Mouse (Mus musculus) thymus, postnatal 36 days (tissue): Measurements from ENCODE around the gene Vwa5b2.

Experiments
- DNase-seq, 2 experiments: peaks; one replicate each; pipeline ENCODE4 v3.0.0; 2022; ENCODE audit warnings: mixed read lengths in 2 of 2

Gene Vwa5b2

DNA sequence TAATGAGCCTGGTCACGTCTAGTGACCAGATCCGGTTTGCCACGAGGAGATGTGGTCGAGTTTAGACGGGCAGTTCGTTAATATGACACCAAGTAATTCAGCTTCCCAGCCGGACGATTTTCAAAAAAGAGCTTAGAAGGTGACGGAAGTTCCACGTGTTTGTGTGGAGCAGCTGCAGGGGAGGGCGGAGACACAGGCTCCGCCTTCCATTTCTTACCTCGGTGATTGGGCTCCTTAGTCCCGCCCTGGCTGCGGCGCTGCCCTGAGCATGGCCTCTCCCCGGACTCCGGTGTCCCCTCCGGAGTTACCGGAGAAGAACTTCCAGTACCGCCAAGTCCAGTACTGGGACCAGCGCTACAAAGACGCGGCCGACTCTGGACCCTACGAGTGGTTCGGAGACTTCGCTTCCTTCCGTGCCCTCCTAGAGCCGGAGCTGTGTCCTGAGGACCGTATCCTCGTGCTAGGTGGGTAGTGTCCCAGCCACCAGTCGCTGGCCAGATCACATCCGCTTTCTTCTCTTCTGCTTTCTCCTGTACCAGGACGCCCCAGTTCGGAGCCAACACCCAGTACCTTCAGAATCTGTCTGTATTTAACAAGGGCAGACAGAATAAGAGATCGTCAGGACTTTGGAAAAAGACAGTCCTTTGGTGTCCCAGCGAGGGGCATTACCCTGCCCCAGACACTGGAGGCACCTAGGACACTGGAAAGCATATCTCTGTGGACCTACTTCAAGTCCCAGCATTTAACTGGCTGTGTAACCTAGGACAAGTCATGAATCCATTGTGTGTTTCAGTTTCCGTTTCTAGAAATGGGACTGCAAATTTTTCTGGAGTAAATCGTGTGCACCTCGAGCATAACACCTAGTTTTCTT lies 22.3 kb downstream of the Vwa5b2 start, which contains the start of the genes Eef1akmt4, Gm49333 and Alg3:
Gene Eef1akmt4, plus strand, starts transcription at position 237 of the 871 bp plus-strand sequence.
Gene Gm49333, plus strand, starts transcription at position 254 of the 871 bp plus-strand sequence.
Gene Alg3, minus strand, starts transcription at position 379 of the 871 bp plus-strand sequence.
- DNase-seq, result peak; percentile 79 to 88

DNA sequence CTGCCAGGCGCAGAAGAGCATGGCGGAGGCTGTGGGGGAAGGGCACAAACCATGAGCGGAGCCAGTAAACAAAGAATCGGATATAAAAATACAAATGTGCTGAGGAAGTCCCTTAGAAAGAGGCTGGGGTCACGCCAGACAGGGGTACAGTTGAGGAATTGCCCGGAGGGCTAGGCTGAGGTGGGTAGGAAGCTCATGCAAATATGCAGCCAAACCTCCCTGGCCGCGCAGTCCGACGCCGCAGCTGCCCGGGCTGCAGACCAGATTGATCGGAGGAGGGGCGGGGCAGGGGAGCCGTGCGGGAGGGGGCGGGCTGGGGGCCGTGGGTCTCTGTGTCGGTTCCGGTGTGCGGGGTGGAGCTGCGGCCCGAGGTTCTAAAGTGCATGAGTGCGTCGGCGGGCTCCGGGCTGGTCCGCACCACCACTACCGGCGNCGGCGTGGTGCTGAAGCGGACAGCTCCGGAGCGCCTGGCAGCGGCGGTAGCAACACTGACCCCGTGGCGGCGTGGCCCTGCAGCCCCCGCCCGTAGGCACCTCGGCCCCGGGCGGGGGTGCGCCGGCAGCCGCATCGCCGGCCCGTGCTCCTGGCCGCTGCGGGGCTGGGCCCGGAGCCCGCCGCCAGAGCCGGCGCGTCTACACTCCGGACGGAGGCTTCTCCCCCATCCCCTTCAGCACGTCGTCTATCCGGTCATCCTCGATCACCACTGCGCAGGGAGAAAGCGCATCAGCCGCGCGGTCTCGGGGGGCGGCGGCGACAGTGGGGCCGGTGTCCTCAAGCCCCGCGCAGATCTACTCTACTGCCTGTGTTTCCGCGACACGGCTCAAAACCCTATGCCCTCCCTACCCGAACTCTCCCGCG lies 30.5 kb downstream of the Vwa5b2 start:
- no peak for DNase-seq

DNA sequence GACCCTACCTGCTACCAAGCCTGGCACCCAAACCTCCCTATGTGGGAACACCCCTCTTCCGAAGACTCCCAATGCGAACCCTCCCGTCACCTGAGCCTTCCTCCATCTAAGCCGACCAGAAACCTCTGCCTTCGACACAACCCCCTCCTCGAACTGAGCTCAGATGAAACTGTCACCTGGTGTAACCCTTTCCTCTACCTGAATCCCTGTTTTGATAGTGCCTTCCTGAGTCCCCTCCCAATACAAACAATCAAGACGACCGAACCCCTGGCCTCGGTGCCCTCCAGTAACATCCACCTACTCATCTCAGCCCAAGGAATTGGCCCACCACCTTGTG lies 31.1 kb downstream of the Vwa5b2 start:
- DNase-seq, result no peak

DNA sequence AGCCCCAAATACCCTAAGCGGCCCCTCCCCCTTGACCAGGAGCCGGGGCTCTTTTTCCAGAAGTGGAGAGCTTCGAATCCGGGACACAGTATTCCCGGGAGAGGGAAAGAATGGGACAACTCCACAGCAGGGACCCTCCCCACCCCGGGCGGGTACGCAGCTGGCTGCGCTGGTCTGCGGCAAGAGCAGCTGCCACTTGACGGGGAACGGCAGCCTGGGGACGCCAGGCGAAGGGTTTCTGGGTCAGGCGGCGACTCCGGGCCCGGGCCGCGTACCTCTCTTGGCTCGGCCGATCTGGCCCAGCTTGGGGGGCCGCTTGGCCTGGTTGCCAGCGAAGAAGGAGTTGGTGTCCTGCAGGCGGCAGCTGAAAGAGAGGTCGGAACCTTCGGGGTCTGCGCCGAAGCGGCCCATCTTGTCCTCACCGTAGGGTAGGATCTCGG lies 31.5 kb downstream of the Vwa5b2 start:
- DNase-seq, result peak; percentile 17 to 26

DNA sequence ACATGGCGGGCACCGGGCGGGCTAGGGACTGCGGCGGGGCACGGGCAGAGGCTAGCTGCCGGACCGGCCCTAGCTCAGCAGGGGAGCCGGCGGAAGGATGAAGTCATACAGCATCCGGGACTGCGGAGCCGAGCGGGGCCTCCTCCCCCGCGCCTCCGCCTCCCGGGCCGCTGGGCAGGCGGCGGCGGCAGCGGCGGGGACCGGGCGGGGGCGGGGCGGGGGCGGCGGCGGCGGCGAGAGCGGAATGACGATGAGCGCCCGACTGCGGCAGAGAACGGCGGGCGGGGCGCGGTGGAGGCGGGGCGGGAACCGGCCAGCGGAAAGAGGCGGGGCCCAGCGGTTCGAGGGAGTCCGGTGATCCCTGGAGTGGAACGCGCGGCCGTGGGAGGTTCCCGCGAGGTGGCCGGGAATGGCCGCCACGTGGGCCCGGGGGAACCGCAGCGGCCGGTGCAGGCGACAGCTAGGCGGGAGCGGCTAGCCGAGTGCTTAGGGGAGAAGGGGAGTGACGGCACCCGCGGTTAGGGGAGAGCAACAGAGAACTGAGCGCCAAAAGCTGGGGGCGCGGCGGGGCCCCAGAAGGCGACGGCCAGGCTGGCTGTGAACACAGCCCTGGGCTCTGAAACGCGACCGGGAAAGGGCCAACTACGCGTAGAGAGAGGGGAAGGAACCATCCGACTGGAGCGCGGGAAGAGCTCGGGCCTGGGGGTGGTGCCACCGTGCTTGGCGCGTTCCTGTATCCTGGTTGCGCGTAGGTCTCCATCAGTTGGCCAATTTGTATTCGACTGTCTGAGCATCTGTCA lies 32.1 kb downstream of the Vwa5b2 start, which contains the start of gene Camk2n2:
Gene Camk2n2, minus strand, starts transcription at position 97 of the 800 bp plus-strand sequence.
- DNase-seq, result peak; percentile 47 to 57

DNA sequence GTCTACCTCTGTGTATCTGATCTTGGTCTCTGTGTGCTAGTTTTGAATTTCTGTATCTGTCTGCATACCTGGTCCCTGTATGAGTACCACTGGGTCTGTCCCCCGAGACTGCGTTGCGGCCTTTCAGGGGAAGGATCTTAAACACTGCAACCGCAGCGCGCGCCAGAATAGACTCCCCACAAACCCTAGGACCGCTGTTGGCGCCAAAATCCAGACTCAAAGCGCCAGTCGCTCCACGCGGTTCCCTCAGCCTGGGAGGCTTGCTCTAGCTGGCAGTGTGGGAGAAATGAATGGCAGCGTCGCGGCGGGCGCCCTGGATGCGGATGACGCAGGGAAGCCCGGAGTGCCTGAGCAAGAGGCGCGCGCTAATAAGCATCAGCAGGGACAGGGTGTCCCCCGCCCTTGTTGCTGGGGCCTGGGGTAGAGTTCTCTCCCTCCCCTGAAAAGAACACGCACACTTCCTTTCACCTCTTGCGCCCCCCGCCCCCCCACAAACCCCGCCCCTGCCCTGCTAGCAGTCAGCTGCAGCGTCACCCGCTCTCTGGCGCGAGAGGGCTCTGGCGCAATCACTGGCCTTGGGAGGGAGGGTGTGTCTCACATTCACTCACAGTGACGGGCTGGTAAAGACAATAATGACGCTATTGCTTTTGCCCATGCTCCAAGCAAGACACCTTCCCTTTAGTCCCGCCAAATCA lies 32.9 kb downstream of the Vwa5b2 start:
- DNase-seq, result peak; percentile 18 to 38

DNA sequence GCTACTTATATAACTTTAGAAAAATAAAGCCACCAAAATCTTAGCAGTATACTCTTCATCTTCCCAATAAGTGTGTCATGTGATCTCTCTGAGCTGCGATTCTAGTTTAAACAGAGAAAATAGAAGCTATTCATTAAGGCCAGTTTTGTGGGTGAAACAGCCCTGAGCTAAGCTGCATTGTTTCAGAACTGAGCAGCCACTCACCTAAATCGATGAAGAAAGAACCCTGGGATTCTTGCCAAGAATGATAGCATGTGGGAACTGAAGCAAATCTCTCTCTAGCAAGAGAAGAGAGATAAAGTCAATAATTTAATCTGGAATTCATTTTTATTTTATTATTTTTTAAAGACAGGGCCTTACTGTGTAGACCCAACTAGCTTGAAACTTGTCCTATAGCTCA lies 33.9 kb downstream of the Vwa5b2 start:
- DNase-seq, result no peak

DNA sequence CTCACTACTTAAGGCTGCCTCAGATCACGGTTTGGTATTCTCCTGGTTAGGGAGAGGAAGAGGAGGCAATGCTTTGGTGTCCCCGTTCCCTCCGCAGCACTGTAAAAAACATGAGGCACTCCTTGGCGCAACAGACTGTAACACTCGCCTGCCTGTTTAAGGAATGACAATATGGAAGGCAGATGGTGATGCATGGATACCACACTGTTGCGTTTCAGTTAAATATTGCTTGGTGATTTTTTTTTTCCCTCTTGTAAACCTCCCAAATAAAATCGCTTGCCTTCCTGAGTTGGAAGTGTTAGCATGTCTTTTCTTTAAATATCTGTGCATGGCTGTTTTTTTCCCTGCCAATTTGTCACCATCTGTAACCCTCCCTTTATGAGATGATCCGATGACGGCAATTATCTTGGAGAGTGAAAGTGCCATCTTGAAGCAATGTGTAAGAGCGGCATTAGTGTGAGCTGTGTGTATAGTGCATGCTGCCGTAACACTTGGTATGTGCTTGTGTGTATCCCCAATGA lies 39.7 kb downstream of the Vwa5b2 start:
- DNase-seq, result no peak

DNA sequence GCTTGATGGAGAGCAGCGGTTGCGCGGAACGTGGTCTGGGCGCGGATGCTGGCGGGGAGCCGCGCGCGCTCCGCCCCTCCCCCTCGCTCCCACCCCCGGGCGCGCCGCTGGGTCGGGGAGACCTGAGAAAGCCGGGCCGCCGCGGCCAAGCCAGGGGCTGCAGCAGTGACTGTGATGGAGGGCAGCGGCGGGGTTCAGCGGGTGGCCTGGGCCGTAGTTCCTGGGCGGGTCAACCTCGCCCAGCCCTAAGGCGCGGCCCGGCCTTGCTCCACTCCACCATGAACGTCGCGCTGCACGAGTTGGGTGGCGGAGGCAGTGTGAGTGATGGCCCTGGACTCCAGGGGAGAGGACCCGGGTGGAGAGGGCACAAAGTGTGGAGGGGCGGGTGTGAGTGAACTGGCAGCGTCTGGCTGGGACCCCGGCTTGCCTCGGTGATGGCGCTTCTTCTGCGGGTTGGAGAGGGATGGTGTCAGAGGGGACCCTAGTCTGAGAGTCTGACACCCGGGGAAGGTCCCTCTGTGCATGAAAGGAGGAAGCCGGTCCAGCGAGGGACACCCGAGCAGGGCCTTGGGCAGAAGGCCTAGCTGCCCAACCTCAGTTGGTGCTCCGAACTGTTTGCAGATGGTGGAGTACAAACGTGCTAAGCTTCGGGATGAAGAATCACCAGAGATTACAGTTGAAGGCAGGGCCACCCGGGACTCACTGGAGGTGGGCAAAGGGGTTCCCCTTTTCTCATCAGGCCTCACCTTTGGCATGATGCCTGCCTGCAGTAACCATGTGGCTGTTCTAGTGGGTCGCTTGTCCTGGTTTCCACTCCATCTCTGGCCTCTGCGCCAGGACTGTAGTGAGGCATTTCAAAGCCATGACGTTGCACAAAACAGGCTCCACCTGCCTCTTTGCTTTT lies 40.7 kb downstream of the Vwa5b2 start, which contains the start of gene Ece2:
Gene Ece2, plus strand, starts transcription at position 98 of the 904 bp plus-strand sequence.
- peak in 1 of 2 experiments; percentile 24 for DNase-seq

DNA sequence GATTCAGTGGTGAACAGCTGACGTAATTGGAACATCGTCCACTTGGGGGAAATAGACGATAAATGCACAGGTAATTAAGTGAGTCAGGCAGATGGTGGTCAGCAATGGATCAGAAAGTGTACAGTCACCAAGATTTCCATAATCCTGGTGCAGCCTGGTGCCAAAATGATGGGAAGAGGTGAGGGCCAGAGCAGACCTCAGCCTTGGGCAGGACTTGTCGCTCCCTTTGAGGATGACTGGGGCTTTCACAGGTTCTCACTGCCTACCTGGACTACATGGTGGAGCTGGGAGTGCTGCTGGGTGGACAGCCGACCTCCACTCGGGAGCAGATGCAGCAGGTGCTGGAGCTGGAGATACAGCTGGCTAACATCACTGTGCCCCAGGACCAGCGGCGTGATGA lies 48.1 kb downstream of the Vwa5b2 start:
- no peak for DNase-seq

DNA sequence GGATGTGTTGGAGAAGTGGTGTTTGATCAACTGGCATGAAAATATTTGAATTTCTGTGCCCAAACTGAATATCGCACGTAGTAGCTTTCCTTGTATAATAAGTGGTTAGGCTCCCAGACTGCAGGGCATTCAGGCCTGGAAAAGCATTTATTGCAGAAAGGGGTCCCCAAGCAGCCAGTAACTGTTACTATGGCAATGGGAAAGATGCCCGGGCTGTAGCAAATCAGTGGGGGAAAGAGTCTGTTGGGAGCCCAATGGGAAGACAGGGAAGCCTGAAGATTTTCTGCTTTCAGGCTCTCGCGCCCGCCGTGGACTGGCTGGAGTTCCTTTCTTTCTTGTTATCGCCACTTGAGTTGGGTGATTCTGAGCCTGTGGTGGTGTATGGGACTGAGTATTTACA lies 49.1 kb downstream of the Vwa5b2 start:
- DNase-seq, result no peak

DNA sequence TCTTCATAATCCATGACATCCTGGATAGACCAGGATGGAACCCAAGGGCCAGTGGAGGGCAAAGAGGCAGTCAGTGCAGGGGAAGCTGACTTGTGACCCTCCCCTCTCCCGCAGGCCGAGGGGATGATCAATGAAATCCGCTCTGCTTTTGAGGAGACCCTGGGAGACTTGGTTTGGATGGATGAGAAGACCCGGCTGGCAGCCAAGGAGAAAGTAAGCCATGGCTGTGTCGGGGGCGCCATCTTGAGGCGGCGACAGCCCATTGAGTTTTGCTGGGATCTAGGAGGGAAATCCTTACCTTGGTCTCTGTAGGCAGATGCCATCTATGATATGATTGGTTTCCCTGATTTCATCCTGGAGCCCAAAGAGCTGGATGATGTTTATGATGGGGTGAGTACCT lies 52.9 kb downstream of the Vwa5b2 start:
- peak; percentile 57 to 63 for DNase-seq

DNA sequence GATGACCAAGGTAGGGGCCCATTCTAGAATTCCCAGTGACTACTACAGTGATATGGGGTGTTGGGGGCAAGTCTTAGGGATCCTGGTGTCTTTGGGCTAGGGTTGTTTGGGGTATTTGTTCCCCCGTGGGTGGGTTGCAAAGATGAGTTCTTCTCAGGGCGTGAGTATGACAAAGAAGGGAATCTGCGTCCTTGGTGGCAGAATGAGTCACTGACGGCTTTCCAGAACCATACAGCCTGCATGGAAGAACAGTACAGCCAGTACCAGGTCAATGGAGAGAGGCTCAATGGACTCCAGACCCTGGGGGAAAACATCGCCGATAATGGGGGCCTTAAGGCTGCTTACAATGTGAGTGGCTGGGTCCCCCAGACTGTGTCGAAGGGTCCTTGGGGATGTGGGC lies 54.6 kb downstream of the Vwa5b2 start:
- no peak for DNase-seq

DNA sequence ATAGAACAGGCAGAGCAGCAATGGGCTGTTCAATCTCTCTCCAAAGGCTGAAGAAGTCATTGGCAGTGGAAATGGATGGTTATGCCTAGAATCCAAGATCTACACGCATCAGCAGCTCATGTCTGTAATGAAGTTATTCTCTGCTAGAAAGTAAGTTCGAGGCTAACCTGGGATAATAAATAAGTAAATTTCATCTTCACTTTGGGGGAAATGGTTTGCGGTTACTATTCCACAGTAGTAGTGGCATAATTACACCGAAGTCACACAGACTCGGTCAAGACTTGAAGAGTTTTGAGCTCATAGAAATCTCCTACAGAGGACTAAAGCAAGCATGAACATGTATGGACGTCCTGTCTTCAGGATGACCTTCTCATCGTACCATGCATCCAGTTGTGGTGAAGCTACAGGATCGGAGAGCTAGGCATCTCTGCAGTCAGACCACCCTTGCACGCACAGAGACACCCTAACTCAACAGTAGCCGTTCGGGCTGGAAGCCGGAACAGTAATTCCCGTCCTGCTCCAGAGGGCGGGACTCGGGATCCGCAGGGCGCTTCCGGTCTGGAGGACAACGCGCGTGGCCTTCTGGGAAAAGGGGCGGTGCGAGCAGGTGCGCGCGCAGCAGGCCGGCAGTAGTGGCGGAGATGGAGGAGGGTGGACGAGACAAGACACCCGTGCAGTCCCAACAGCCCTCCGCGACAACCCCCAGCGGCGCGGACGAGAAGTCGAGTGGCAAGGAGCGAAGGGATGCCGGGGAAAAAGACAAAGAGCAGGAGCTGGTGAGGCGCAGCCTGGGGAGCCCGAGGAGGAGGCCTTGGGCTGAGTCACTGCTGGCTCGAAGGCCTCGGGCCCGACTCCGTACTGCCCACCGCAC lies 62.0 kb downstream of the Vwa5b2 start, which contains the start of gene Psmd2:
Gene Psmd2, plus strand, starts transcription at position 577 of the 871 bp plus-strand sequence.
- DNase-seq, result peak; percentile 94 to 96

DNA sequence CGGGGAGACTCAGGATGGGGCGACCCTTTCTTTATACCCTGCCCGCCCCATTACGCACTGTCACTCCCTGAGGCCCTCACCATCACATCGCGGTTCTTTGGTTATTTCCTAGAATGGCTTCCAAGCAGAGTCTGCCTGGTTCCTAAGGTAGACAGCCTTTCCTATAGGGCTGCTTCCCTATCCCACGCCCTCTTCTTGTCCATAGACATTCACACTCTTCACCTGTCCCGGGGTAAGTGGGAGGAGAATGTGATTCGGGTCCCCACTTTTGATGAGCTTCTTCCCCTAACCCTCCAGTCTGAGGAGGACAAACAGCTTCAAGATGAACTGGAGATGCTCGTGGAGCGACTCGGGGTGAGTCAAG lies 62.7 kb downstream of the Vwa5b2 start:
- no peak for DNase-seq

DNA sequence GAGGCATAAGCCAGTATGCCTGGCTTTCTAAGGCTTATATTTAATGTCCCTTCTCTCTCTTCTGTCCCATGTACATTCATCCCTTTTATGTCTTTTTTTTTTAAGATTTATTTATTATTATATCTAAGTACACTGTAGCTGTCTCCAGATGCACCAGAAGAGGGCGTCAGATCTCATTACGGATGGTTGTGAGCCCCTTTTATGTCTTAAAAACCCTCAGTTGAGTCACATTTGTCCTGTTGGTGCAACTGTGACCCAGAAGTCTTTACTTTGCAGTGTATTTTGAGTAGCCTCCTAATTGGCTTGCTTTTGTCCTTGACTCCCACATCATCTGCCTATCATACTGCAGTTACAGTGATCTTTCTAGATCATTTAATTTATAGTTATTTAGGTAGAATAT lies 64.0 kb downstream of the Vwa5b2 start:
- DNase-seq, result no peak
